Mouse (Mus musculus): ENCODE results near the gene Tmc2. TPM values are rescaled to one million over a fixed set of nuclear protein-coding genes. Genes with fewer than 3 reads are reported as not detected.

The Tmc2 gene
- polyA plus RNA-seq (2014; fragmentation: Nextera tagmentation; extraction: Ambion mirVana): not detected in 2 replicates

DNA sequence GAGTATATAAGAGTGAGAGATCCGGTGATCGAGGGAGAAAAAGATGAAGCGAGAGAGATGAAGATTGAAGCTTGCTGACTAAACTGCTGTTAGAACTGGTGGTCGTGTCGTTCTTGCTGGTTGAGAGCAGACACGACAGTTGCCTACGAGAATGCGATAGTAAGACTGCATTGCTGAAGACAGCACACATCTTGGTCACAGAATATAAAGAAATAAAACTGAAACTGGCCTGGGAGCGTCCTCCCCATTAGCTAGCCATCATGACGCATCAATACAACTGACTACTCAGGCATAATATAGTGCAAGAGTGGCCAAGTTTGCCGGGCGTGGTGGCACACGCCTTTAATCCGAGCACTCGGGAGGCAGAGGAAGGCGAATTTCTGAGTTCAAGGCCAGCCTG is at the start of gene Tmc2:
Gene Tmc2 (plus strand): TSS at position 301 of the 400 bp plus-strand sequence.
- H3K4me1 ChIP-seq (ENCODE audit: control insufficient read depth, insufficient read depth, low read length): no peaks in the 10 kb centered on the region
- H3K4me2 ChIP-seq (ENCODE audit: low read depth, low read length): no peak within 1 kb of the TSS
- ATAC-seq (replicated peaks; ENCODE audit: insufficient number of reproducible peaks, low FRiP score, low TSS enrichment, low read depth) (no peak), DNase-seq (ENCODE audit: low spot score) (no peak)
- H3K9me3 ChIP-seq (replicated peaks; ENCODE audit: control insufficient read depth, low read length): no peaks in the 10 kb centered on the region
- WGBS: 92% methylated on average over 16 of the region's 16 CpGs
- H3K27ac ChIP-seq (replicated peaks; ENCODE audit: low read depth, low read length): no peak within 1 kb of the TSS
- no peak within 1 kb of the TSS for H3K4me3 ChIP-seq (ENCODE audit: low read depth, low read length)
- no peaks in the 10 kb centered on the region for H3K27me3 ChIP-seq (ENCODE audit: control insufficient read depth, insufficient read depth, low read length)
- no peaks in the 10 kb centered on the region for H3K36me3 ChIP-seq (replicated peaks; ENCODE audit: control insufficient read depth, insufficient read depth, low read depth, low read length)
- no peak within 1 kb of the TSS for H3K9ac ChIP-seq (replicated peaks; ENCODE audit: low read length)

- no peak for DNase-seq (ENCODE audit: low spot score)
- Histone ChIP-seq H3K27ac (replicated peaks; ENCODE audit: low read depth, low read length) (no peak overlapping the region), H3K4me3 (ENCODE audit: low read depth, low read length) (no peak overlapping the region), H3K9ac (replicated peaks; ENCODE audit: low read length) (no peak overlapping the region), H3K4me2 (ENCODE audit: low read depth, low read length) (no peak overlapping the region), H3K27me3 (ENCODE audit: control insufficient read depth, insufficient read depth, low read length) (no peaks in the 10 kb centered on the region), H3K4me1 (ENCODE audit: control insufficient read depth, insufficient read depth, low read length) (no peaks in the 10 kb centered on the region), H3K9me3 (replicated peaks; ENCODE audit: control insufficient read depth, low read length) (no peaks in the 10 kb centered on the region), H3K36me3 (replicated peaks; ENCODE audit: control insufficient read depth, insufficient read depth, low read depth, low read length) (no peaks in the 10 kb centered on the region)
- WGBS: 71% methylated on average over 5 of the region's 5 CpGs
- no peak for ATAC-seq (replicated peaks; ENCODE audit: insufficient number of reproducible peaks, low FRiP score, low TSS enrichment, low read depth)
Observed at GRCm38 (mm10) chr2:130146089-130146668, 48.8 kb upstream of the Tmc2 start.

DNA sequence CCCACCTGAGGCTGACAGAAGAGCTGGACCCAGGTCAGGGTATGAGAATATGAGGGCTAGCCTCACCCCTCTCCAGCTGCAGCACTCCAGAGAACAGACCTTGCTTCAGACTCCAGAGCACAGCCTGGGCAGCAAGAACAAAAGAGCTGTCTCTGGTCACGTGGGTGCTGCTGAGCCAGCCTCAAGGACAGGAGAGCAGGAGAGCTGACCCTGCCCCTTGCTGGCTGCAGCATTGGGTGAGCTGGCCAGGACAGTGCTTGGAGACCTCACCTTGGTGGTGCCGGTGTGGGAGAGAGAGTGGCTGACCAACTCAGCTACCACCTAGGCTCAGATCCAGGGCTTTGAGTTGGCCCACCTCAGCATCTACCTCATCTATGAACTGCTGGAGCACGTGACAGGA is 39.8 kb upstream of the Tmc2 start:
- no peak overlapping the region for H3K27ac ChIP-seq (replicated peaks; ENCODE audit: low read depth, low read length)
- no peak for ATAC-seq (replicated peaks; ENCODE audit: insufficient number of reproducible peaks, low FRiP score, low TSS enrichment, low read depth)
- H3K9ac ChIP-seq (replicated peaks; ENCODE audit: low read length): no peak overlapping the region
- WGBS: 89% methylated on average over 3 of the region's 3 CpGs
- DNase-seq (ENCODE audit: low spot score): no peak
- no peaks in the 10 kb centered on the region for H3K4me1 ChIP-seq (ENCODE audit: control insufficient read depth, insufficient read depth, low read length)
- H3K36me3 ChIP-seq (replicated peaks; ENCODE audit: control insufficient read depth, insufficient read depth, low read depth, low read length): no peaks in the 10 kb centered on the region
- no peaks in the 10 kb centered on the region for H3K27me3 ChIP-seq (ENCODE audit: control insufficient read depth, insufficient read depth, low read length)
- H3K4me2 ChIP-seq (ENCODE audit: low read depth, low read length): no peak overlapping the region
- no peak overlapping the region for H3K4me3 ChIP-seq (ENCODE audit: low read depth, low read length)
- H3K9me3 ChIP-seq (replicated peaks; ENCODE audit: control insufficient read depth, low read length): no peaks in the 10 kb centered on the region

DNA sequence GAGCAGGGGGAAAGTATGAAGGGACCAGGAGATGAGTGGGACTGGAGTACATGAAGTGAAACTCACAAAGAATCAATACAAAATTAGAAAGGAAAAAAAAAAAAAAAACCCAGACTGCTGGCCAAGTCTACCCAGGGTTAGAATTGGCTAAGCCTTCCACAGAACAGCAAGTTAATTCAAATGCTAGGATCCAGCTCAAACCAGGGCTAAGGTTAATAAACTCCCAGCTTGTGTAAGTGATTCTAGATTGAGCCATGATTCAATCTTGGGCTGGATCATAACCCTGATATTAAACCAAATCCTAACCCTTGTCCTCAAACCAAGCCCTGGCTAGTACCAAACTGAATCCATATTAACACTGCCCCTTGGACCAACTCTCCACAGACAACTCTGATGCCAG is 39.1 kb upstream of the Tmc2 start:
- Histone ChIP-seq H3K4me2 (ENCODE audit: low read depth, low read length) (no peak overlapping the region), H3K27ac (replicated peaks; ENCODE audit: low read depth, low read length) (no peak overlapping the region), H3K4me3 (ENCODE audit: low read depth, low read length) (no peak overlapping the region), H3K4me1 (ENCODE audit: control insufficient read depth, insufficient read depth, low read length) (no peaks in the 10 kb centered on the region), H3K36me3 (replicated peaks; ENCODE audit: control insufficient read depth, insufficient read depth, low read depth, low read length) (no peaks in the 10 kb centered on the region), H3K9me3 (replicated peaks; ENCODE audit: control insufficient read depth, low read length) (no peaks in the 10 kb centered on the region), H3K27me3 (ENCODE audit: control insufficient read depth, insufficient read depth, low read length) (no peaks in the 10 kb centered on the region), H3K9ac (replicated peaks; ENCODE audit: low read length) (no peak overlapping the region)
- no peak for DNase-seq (ENCODE audit: low spot score)
- no peak for ATAC-seq (replicated peaks; ENCODE audit: insufficient number of reproducible peaks, low FRiP score, low TSS enrichment, low read depth)

- DNase-seq (ENCODE audit: low spot score) (no peak), ATAC-seq (replicated peaks; ENCODE audit: insufficient number of reproducible peaks, low FRiP score, low TSS enrichment, low read depth) (no peak)
- Histone ChIP-seq H3K4me2 (ENCODE audit: low read depth, low read length) (no peak overlapping the region), H3K27me3 (ENCODE audit: control insufficient read depth, insufficient read depth, low read length) (no peaks in the 10 kb centered on the region), H3K36me3 (replicated peaks; ENCODE audit: control insufficient read depth, insufficient read depth, low read depth, low read length) (no peaks in the 10 kb centered on the region), H3K4me1 (ENCODE audit: control insufficient read depth, insufficient read depth, low read length) (no peaks in the 10 kb centered on the region), H3K27ac (replicated peaks; ENCODE audit: low read depth, low read length) (no peak overlapping the region), H3K9ac (replicated peaks; ENCODE audit: low read length) (no peak overlapping the region), H3K4me3 (ENCODE audit: low read depth, low read length) (no peak overlapping the region), H3K9me3 (replicated peaks; ENCODE audit: control insufficient read depth, low read length) (no peaks in the 10 kb centered on the region)
- 61% methylated on average over 14 of the region's 14 CpGs for WGBS
Observed at GRCm38 (mm10) chr2:130157231-130158087, 37.5 kb upstream of the Tmc2 start.

DNA sequence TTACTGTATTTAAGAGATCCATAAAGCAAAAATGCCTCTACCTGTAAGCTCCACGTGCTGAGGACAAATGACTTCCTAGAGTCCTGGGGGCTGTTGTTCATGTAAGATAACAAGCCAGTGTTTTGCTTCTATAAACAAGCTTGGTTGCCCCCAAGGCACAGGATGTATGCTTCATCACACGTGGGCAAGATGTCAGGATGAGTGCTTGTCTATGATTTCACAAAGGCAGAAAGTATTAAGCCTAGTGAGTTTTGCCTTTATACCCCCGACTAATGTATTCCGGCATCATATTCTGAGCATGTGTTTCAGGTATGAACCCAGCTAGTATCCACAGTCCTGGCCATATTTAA is 36.9 kb upstream of the Tmc2 start:
- 49% methylated on average over 4 of the region's 4 CpGs for WGBS

GRCm38 (mm10) chr2:130162701-130163100 is 32.3 kb upstream of the Tmc2 start:
- Histone ChIP-seq H3K27ac (replicated peaks; ENCODE audit: low read depth, low read length) (no peak overlapping the region), H3K4me3 (ENCODE audit: low read depth, low read length) (no peak overlapping the region), H3K4me2 (ENCODE audit: low read depth, low read length) (no peak overlapping the region), H3K27me3 (ENCODE audit: control insufficient read depth, insufficient read depth, low read length) (no peaks in the 10 kb centered on the region), H3K4me1 (ENCODE audit: control insufficient read depth, insufficient read depth, low read length) (no peaks in the 10 kb centered on the region), H3K9me3 (replicated peaks; ENCODE audit: control insufficient read depth, low read length) (no peaks in the 10 kb centered on the region), H3K9ac (replicated peaks; ENCODE audit: low read length) (no peak overlapping the region), H3K36me3 (replicated peaks; ENCODE audit: control insufficient read depth, insufficient read depth, low read depth, low read length) (no peaks in the 10 kb centered on the region; the same call in none of the 2 replicates)
- ATAC-seq (replicated peaks; ENCODE audit: insufficient number of reproducible peaks, low FRiP score, low TSS enrichment, low read depth) (no peak), DNase-seq (ENCODE audit: low spot score) (no peak)
- 83% methylated on average over 5 of the region's 5 CpGs for WGBS

More for the DNA sequence above, 36.9 kb upstream of the Tmc2 start:
- H3K4me1 ChIP-seq (ENCODE audit: control insufficient read depth, insufficient read depth, low read length): no peaks in the 10 kb centered on the region
- no peak overlapping the region for H3K9ac ChIP-seq (replicated peaks; ENCODE audit: low read length)
- ATAC-seq (replicated peaks; ENCODE audit: insufficient number of reproducible peaks, low FRiP score, low TSS enrichment, low read depth) (no peak), DNase-seq (ENCODE audit: low spot score) (no peak)
- no peaks in the 10 kb centered on the region for H3K27me3 ChIP-seq (ENCODE audit: control insufficient read depth, insufficient read depth, low read length)
- no peak overlapping the region for H3K4me2 ChIP-seq (ENCODE audit: low read depth, low read length)
- H3K4me3 ChIP-seq (ENCODE audit: low read depth, low read length): no peak overlapping the region
- no peaks in the 10 kb centered on the region; the same call in 1 of the 2 replicates for H3K36me3 ChIP-seq (replicated peaks; ENCODE audit: control insufficient read depth, insufficient read depth, low read depth, low read length)
- H3K9me3 ChIP-seq (replicated peaks; ENCODE audit: control insufficient read depth, low read length): no peaks in the 10 kb centered on the region
- no peak overlapping the region for H3K27ac ChIP-seq (replicated peaks; ENCODE audit: low read depth, low read length)

Measured in embryonic facial prominence, embryonic 11.5 days (tissue).